Mouse (Mus musculus): ENCODE measurements around the gene Atp8b5. TPM values are rescaled to one million over a fixed set of nuclear protein-coding genes. Genes with fewer than 3 reads are reported as not detected.

Gene Atp8b5
- polyA plus RNA-seq, 2 experiments = 0.06 TPM; not detected in 1

GRCm38 (mm10) chr4:43367295-43367694 lies 100.3 kb downstream of the Atp8b5 start:
- H3K9ac ChIP-seq (replicated peaks) = no peak overlapping the region
- no peak overlapping the region for H3K27ac ChIP-seq
- 0 out of 4 replicates have a peak, but pooled peaks cover 0 to 1% of the 10 kb centered on the region in 2 experiments for H3K4me1 ChIP-seq (replicated peaks; ENCODE audit: control insufficient read depth in 2 of 2, insufficient read depth in 2 of 2, low read length in 1 of 2)
- no peaks in the 10 kb centered on the region for H3K9me3 ChIP-seq (ENCODE audit: control insufficient read depth, low read length)
- TF ChIP-seq CTCF (IDR thresholded peaks at IDR 0.05; ENCODE audit: low read depth) = no peak
- no peak for TF ChIP-seq EP300 (IDR thresholded peaks at IDR 0.05; ENCODE audit: low read depth)
- ATAC-seq (ENCODE audit: insufficient read depth) = no peak
- no peaks in the 10 kb centered on the region for H3K36me3 ChIP-seq (replicated peaks; ENCODE audit: control insufficient read depth, insufficient read depth, low read depth)
- no peak overlapping the region for H3K4me2 ChIP-seq (ENCODE audit: low read depth)
- WGBS (ENCODE audit: insufficient replicate concordance) = 60% methylated on average over 5 of the region's 5 CpGs
- DNase-seq (ENCODE audit: low read depth in 3 of 3, low spot score in 3 of 3) = no peak
- H3K27me3 ChIP-seq (ENCODE audit: control insufficient read depth, insufficient read depth, low read length) = no peaks in the 10 kb centered on the region
- H3K4me3 ChIP-seq (ENCODE audit: insufficient read depth in 1 of 2, low read depth in 2 of 2, low read length in 2 of 2) = no peak overlapping the region

DNA sequence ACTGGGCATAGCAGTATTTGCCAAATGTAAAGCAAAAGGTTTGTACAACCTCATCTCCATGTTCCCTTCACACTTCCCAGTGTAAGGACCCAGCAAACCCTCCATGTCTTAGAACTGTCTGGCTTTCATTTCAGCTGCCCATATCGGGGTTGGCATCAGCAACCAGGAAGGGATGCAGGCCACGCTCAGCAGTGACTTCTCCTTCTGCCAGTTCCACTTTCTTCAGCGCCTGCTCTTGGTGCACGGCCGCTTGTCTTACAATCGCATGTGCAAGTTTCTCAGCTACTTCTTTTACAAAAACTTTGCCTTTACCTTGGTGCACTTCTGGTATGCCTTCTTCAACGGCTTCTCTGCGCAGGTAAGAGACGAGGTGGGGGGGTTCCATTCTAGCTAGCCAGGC lies 100.8 kb downstream of the Atp8b5 start:
- 52% methylated on average over 9 of the region's 9 CpGs for WGBS (ENCODE audit: insufficient replicate concordance)
- Histone ChIP-seq H3K4me2 (ENCODE audit: low read depth) (no peak overlapping the region), H3K36me3 (replicated peaks; ENCODE audit: control insufficient read depth, insufficient read depth, low read depth) (no peaks in the 10 kb centered on the region), H3K9me3 (ENCODE audit: control insufficient read depth, low read length) (no peaks in the 10 kb centered on the region), H3K4me1 (replicated peaks; ENCODE audit: control insufficient read depth in 2 of 2, insufficient read depth in 2 of 2, low read length in 1 of 2) (0 out of 4 replicates have a peak, but pooled peaks cover 0 to 1% of the 10 kb centered on the region in 2 experiments), H3K27ac (no peak overlapping the region), H3K27me3 (ENCODE audit: control insufficient read depth, insufficient read depth, low read length) (no peaks in the 10 kb centered on the region), H3K9ac (replicated peaks) (no peak overlapping the region), H3K4me3 (ENCODE audit: insufficient read depth in 1 of 2, low read depth in 2 of 2, low read length in 2 of 2) (no peak overlapping the region)
- ATAC-seq (ENCODE audit: insufficient read depth) = no peak
- no peak for DNase-seq (ENCODE audit: low read depth in 3 of 3, low spot score in 3 of 3)
- TF ChIP-seq EP300 (IDR thresholded peaks at IDR 0.05; ENCODE audit: low read depth) (no peak), CTCF (IDR thresholded peaks at IDR 0.05; ENCODE audit: low read depth) (no peak)

GRCm38 (mm10) chr4:43371406-43371805 lies 104.4 kb downstream of the Atp8b5 start:
- Histone ChIP-seq H3K36me3 (replicated peaks; ENCODE audit: control insufficient read depth, insufficient read depth, low read depth) (no peaks in the 10 kb centered on the region), H3K27me3 (ENCODE audit: control insufficient read depth, insufficient read depth, low read length) (no peaks in the 10 kb centered on the region), H3K9me3 (ENCODE audit: control insufficient read depth, low read length) (no peaks in the 10 kb centered on the region), H3K4me3 (ENCODE audit: insufficient read depth in 1 of 2, low read depth in 2 of 2, low read length in 2 of 2) (no peak overlapping the region), H3K4me1 (replicated peaks; ENCODE audit: control insufficient read depth in 2 of 2, insufficient read depth in 2 of 2, low read length in 1 of 2) (no peaks in the 10 kb centered on the region), H3K4me2 (ENCODE audit: low read depth) (no peak overlapping the region), H3K9ac (replicated peaks) (no peak overlapping the region), H3K27ac (no peak overlapping the region)
- 55% methylated on average over 9 of the region's 11 CpGs for WGBS (ENCODE audit: insufficient replicate concordance)
- TF ChIP-seq EP300 (IDR thresholded peaks at IDR 0.05; ENCODE audit: low read depth) = no peak
- no peak for TF ChIP-seq CTCF (IDR thresholded peaks at IDR 0.05; ENCODE audit: low read depth)
- DNase-seq (ENCODE audit: low read depth in 3 of 3, low spot score in 3 of 3) (no peak), ATAC-seq (ENCODE audit: insufficient read depth) (no peak)

DNA sequence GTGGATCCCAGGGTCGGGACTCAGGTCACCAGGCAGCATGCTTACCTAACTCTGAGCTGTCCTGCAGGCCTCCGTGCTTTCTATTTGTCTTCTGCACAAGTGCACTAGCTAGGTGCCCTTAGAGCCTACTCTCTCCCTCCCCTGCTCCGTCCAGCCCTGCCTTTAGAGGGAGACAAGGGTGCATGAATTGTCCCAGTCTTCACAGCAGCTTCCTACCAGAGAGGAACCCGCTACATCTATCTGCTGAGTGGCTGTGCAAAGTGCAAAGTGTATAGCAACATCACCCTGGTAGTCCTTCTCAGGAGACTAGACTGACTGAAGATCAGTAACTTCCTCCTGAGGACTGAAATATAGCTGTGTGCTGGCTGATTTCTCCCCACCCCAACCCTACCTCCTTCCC lies 105.2 kb downstream of the Atp8b5 start:
- Histone ChIP-seq H3K4me1 (replicated peaks; ENCODE audit: control insufficient read depth in 2 of 2, insufficient read depth in 2 of 2, low read length in 1 of 2) (no peaks in the 10 kb centered on the region), H3K36me3 (replicated peaks; ENCODE audit: control insufficient read depth, insufficient read depth, low read depth) (no peaks in the 10 kb centered on the region), H3K9ac (replicated peaks) (no peak overlapping the region), H3K27me3 (ENCODE audit: control insufficient read depth, insufficient read depth, low read length) (no peaks in the 10 kb centered on the region), H3K9me3 (ENCODE audit: control insufficient read depth, low read length) (no peaks in the 10 kb centered on the region), H3K27ac (no peak overlapping the region), H3K4me3 (ENCODE audit: insufficient read depth in 1 of 2, low read depth in 2 of 2, low read length in 2 of 2) (no peak overlapping the region), H3K4me2 (ENCODE audit: low read depth) (no peak overlapping the region)
- TF ChIP-seq CTCF (IDR thresholded peaks at IDR 0.05; ENCODE audit: low read depth) = 0 out of 2 replicates have a peak, but pooled peaks have one; percentile 31
- TF ChIP-seq EP300 (IDR thresholded peaks at IDR 0.05; ENCODE audit: low read depth) = no peak
- ATAC-seq (ENCODE audit: insufficient read depth) = no peak
- 43% methylated on average over 4 of the region's 4 CpGs for WGBS (ENCODE audit: insufficient replicate concordance)
- no peak for DNase-seq (ENCODE audit: low read depth in 3 of 3, low spot score in 3 of 3)

DNA sequence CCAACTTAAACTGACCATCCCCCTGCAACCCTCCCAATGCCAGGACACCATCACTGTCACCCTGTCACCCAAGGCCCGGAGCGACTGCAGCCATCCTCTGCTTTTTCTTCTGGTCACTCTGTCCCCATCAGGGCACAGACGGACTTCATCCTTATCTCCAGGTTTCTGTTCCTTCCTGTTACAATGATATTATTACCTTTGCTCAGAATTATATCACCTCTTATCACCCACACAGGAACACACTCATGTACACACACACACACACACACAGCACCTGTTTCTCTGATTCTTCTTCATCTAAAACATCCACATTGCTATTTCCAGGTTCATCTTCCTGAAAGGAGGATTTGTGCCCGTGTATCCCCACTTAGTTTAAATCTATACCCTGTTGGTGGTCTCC lies 107.3 kb downstream of the Atp8b5 start:
- Histone ChIP-seq H3K27ac (no peak overlapping the region), H3K4me2 (ENCODE audit: low read depth) (no peak overlapping the region), H3K4me1 (replicated peaks; ENCODE audit: control insufficient read depth in 2 of 2, insufficient read depth in 2 of 2, low read length in 1 of 2) (no peaks in the 10 kb centered on the region), H3K4me3 (ENCODE audit: insufficient read depth in 1 of 2, low read depth in 2 of 2, low read length in 2 of 2) (no peak overlapping the region), H3K9ac (replicated peaks) (no peak overlapping the region), H3K36me3 (replicated peaks; ENCODE audit: control insufficient read depth, insufficient read depth, low read depth) (no peaks in the 10 kb centered on the region), H3K9me3 (ENCODE audit: control insufficient read depth, low read length) (no peaks in the 10 kb centered on the region), H3K27me3 (ENCODE audit: control insufficient read depth, insufficient read depth, low read length) (no peaks in the 10 kb centered on the region)
- DNase-seq (ENCODE audit: low read depth in 3 of 3, low spot score in 3 of 3) = no peak
- no peak for ATAC-seq (ENCODE audit: insufficient read depth)
- TF ChIP-seq CTCF (IDR thresholded peaks at IDR 0.05; ENCODE audit: low read depth) (no peak), EP300 (IDR thresholded peaks at IDR 0.05; ENCODE audit: low read depth) (no peak)
- WGBS (ENCODE audit: insufficient replicate concordance) = 53% methylated on average over 4 of the region's 4 CpGs

All from liver, embryonic 14.5 days (tissue).